Mouse (Mus musculus) sigmoid colon, adult 10 weeks (tissue): ENCODE data around the gene Cryzl1. TPM values are rescaled to one million over a fixed set of nuclear protein-coding genes. Genes with fewer than 3 reads are reported as not detected.

Experiments
- polyA plus RNA-seq: library from polyadenylated mRNA; stranded (reverse); fragments of 350-450 nt; fragmentation: Illumina TruSeq; extraction: RNeasy Lipid Tissue Mini Kit (QIAGEN cat#74804); gene quantifications from one replicate; pipeline ENCODE4 v1.2.3, GENCODE M21; 2014; ENCODE audit warnings: low read depth, low replicate concordance

Cryzl1 gene
- 128 TPM for polyA plus RNA-seq

DNA sequence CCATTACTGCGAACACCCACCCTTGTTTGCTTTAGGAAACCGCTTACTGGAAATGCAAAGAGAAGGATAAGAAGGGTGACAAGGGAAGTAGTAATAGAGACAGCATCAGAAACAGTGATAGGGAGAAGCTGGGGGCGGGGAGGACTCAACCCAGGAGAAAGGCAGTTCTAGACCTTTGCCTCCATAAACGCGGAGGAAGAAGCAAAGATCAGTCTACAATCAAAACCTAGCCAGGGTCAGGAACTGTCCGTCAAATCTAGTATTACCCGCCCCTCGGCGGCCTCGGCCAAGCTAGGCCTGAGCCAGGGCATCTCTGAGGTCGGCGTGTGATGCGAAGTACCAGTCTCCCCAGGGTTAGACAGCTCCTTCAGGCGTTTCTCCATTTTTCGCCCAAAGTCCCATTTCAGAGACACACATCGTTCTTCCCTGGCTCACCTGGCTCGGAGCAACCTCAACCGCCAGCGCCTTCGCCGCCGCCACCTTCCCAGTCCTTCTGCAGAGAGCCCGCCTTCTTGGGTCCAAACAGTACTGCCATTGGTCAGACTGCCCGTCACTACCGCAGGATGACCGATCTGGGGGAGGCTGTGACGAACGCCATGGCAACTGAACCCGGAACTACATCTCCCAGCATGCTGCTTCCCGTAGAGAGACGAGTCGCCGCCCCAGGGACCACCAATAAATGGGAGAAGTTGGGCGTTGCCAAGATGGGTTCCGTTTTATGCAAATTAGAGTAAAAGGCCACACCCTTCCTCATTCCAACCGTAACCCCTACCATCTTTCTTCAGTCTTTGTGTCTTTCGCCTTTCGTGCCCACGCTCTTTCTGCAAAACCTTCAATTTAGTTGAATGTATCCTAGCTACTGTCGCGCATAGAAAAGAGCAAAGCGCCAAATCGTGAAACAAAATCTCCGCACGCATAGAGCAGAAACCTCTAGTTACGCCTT is at the start of gene Cryzl1:
Gene Cryzl1, minus strand, starts transcription at position 853 of the 943 bp plus-strand sequence.

DNA sequence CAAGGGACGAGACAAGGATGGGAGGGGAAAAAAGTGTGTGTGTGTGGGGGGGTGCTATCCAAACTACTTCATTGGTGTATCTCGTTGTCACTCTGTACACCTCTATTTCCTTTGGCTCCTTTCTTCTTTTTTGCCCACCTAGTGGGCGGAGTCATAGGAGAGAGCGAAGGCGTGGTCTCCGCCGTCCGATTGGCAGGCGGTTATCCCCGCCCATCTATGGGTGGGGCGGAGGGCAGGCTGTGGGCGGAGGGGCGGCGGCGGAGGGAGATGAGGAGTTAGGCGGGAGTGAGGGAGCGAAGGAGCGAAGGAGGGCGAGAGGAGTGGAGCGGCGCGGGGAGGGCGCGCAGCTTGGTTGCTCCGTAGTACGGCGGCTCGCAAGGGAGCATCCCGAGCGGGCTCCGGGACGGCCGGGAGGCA is 299 bp upstream of the Cryzl1 start, which contains the start of gene Itsn1:
Gene Itsn1, plus strand, starts transcription at position 216 of the 417 bp plus-strand sequence.

DNA sequence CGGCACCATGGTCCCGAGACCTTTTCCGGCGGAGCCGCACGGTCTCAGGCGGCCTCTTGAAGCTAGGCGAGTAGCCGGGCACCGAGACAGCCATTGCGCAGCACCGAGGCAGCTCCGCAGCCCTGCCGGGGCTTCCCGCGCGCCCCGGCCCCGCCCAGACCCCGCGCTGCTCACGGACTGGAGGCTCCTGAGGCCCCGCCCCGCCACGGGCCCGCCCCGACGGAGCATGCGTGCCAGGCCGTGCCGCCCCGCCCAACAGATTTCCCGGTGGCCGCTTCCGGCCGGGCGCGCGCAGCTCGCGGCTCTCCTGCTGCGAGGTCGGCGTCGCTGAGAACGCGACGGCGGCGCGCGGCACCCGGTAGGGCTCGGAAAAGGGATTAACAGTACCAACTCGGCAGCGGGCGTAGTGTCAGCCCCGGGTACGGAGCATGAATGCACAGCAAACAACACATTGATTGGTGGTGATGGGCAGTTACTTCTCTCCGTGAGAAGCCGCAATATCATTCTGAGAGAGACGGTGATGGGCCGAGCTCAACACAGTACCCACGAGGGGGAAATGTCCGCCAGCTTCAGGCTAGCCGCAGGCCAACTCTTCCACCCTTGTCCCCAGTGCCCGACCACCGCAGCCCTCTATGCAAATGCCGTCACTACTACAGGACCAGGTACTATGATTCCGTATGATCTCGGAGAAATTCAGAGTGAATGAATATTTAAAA is 40.0 kb downstream of the Cryzl1 start, which contains the start of gene Donson:
Gene Donson, minus strand, starts transcription at position 152 of the 716 bp plus-strand sequence.

DNA sequence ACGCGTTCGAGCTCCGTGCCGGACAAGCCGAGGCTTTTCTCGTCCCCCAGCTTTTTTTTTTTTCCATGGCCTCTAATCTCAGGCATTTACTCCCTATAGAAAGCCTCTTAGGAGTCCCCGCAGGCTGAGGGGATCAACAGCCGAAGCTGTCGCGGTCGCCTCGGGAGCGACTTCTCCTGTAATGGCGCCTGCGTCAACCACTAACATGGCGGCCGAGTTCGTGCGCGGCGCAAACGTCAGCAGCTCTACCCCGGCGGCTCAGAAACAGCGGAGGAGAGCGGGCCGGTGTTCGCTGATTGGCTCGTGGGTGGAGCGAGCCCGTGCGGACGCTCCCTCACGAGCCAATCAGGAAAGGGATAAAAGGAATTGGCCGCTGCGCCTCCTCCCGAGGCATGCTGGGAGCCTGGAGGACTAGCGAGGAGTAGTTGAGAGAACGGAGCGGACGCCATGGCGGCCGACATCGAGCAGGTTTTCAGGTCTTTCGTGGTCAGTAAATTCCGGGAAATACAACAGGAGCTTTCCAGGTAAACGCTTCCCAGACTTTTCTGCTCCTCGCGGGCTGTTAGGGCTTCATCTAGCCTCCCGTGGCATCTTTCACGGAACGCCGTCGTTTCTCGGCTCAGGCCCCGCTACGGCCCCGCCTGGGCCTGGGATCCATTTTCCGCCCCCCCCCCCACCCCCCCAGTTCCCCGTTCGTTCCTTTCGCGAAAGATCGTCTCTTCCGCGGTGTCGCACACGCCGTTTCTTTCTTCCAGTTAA is 81.1 kb downstream of the Cryzl1 start, which contains the start of gene Son:
Gene Son, plus strand, starts transcription at position 46 of the 759 bp plus-strand sequence.

DNA sequence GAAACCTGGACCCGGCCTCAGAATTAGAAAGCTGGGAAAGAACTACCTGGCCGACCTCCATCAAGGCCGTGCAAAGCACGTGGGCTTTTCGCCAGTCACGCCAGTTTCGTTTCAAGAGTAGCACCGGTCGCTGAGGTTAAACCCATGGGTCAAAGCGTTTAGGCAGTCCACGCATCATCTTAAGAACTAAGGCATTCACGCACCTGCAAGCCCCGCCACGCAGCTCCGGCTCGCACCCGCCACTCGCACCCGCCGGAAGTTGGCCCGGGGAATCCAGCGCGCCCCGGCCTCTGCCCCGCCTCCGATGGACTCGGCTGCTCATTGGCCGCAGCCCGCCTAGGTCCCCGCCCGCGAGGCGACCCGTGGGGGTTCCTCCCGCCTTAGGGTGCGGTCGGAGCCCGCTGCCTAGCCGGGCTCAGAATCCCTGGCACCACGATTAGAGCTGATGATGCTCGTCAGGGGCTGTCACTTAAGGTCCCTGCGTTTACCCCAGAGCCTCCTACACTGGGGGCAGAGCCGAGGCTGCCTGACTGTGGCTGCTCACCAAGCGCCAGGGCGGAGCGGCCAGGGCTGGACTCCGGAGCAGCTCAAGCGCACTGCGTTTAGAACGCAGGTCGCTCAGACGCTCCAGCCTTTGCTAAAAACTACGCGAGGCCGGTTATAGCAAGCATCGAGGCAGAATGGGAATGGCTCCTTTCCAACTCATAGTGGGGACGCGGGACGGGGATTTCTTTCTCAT is 81.9 kb downstream of the Cryzl1 start, which contains the start of gene Gart:
Gene Gart, minus strand, starts transcription at position 272 of the 739 bp plus-strand sequence.

Other genes with a start within 250 kb of the Cryzl1 start
- gene Ifnar1, start 243.7 kb downstream of the Cryzl1 start, polyA plus RNA-seq, result 76.5 TPM
- gene Ifngr2, start 181.9 kb downstream of the Cryzl1 start, polyA plus RNA-seq, result 71.5 TPM
- gene Tmem50b, start 131.2 kb downstream of the Cryzl1 start, polyA plus RNA-seq, result 91.2 TPM
- gene Dnajc28, start 109.9 kb downstream of the Cryzl1 start, polyA plus RNA-seq, result 12.6 TPM
- 10.5 TPM for gene Gart, start 82.0 kb downstream of the Cryzl1 start, polyA plus RNA-seq
- gene Son, start 81.5 kb downstream of the Cryzl1 start, polyA plus RNA-seq, result 779 TPM
- gene Donson, start 40.2 kb downstream of the Cryzl1 start, polyA plus RNA-seq, result 18.3 TPM
- gene Itsn1, start 306 bp upstream of the Cryzl1 start, polyA plus RNA-seq, result 29.5 TPM